Mouse (Mus musculus): ENCODE measurements at regions not wholly inside any gene's neighbourhood (a gene's known extent, or its start where the extent isn't known, plus 50 kb on each side); places are given as distances from the start of the nearest gene placed in this dataset.

DNA sequence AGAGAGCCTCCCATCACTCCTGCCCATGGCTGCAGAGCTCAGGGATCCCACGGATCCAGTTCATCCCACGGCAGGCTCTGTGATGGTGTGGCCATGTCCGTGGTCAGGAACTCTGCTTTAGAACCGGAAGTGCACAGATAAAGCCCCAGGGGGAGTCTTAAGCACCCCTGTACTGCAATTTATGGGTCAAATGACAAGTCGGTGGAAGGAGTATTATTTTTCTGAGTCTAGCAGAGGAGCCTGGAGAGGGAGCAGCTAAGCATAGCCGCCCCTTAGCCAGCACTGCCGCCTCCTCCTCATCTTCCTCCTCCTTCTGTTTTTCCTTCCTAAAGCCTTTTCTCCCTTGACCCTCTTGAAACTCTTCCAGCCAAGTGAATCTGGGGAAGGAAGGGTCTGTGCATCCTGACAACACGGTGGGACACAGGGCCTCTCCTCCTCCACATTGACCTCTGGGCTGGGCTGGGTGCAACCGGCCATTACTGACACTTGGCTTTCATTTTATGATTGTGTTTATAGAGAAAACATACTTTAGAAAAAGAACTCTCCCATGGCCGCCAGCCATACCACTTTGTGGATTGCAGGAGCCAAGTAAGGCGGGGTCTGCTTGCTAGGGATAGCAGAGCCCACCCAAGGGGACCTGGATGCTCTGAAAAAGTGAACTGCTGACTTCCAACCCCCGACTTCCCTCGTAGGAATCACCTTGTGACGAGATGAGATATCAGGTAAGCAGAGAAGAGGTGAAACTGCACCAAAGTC is 494.3 kb downstream of the Ccdc171 start:
- no peak for TF ChIP-seq CTCF (IDR thresholded peaks at IDR 0.05; ENCODE audit: control insufficient read depth, insufficient read depth, insufficient replicate concordance, low read depth, low read length)
- TF ChIP-seq POLR2A (IDR thresholded peaks at IDR 0.05; ENCODE audit: control insufficient read depth, low read depth, low read length): no peak
- Histone ChIP-seq H3K27me3 (ENCODE audit: control insufficient read depth, insufficient read depth, low read length) (no peaks in the 10 kb centered on the region), H3K36me3 (ENCODE audit: control insufficient read depth, insufficient read depth, low read length) (no peaks in the 10 kb centered on the region), H3K4me1 (ENCODE audit: control insufficient read depth, insufficient read depth, low read length) (peaks cover 10% of the 10 kb centered on the region), H3K27ac (ENCODE audit: control insufficient read depth, insufficient read depth, low read depth, low read length) (no peak overlapping the region), H3K4me3 (ENCODE audit: control insufficient read depth, low read depth, low read length) (no peak overlapping the region)

GRCm38 (mm10) chr4:84020692-84021091 is 495.3 kb downstream of the Ccdc171 start:
- Histone ChIP-seq H3K27me3 (ENCODE audit: control insufficient read depth, insufficient read depth, low read length) (no peaks in the 10 kb centered on the region), H3K27ac (ENCODE audit: control insufficient read depth, insufficient read depth, low read depth, low read length) (no peak overlapping the region), H3K36me3 (ENCODE audit: control insufficient read depth, insufficient read depth, low read length) (no peaks in the 10 kb centered on the region), H3K4me3 (ENCODE audit: control insufficient read depth, low read depth, low read length) (no peak overlapping the region), H3K4me1 (ENCODE audit: control insufficient read depth, insufficient read depth, low read length) (peaks cover 10% of the 10 kb centered on the region)
- TF ChIP-seq POLR2A (IDR thresholded peaks at IDR 0.05; ENCODE audit: control insufficient read depth, low read depth, low read length) (no peak), CTCF (IDR thresholded peaks at IDR 0.05; ENCODE audit: control insufficient read depth, insufficient read depth, insufficient replicate concordance, low read depth, low read length) (no peak)

GRCm38 (mm10) chr4:84022323-84022722 is 497.0 kb downstream of the Ccdc171 start:
- TF ChIP-seq CTCF (IDR thresholded peaks at IDR 0.05; ENCODE audit: control insufficient read depth, insufficient read depth, insufficient replicate concordance, low read depth, low read length) (no peak), POLR2A (IDR thresholded peaks at IDR 0.05; ENCODE audit: control insufficient read depth, low read depth, low read length) (no peak)
- H3K4me1 ChIP-seq (ENCODE audit: control insufficient read depth, insufficient read depth, low read length): peaks cover 10% of the 10 kb centered on the region
- peak overlapping the region; percentile 58 for H3K4me3 ChIP-seq (ENCODE audit: control insufficient read depth, low read depth, low read length)
- H3K27ac ChIP-seq (ENCODE audit: control insufficient read depth, insufficient read depth, low read depth, low read length): no peak overlapping the region
- no peaks in the 10 kb centered on the region for H3K27me3 ChIP-seq (ENCODE audit: control insufficient read depth, insufficient read depth, low read length)
- no peaks in the 10 kb centered on the region for H3K36me3 ChIP-seq (ENCODE audit: control insufficient read depth, insufficient read depth, low read length)

GRCm38 (mm10) chr4:84026144-84026543 is 500.8 kb downstream of the Ccdc171 start:
- peaks cover 10% of the 10 kb centered on the region for H3K4me1 ChIP-seq (ENCODE audit: control insufficient read depth, insufficient read depth, low read length)
- no peaks in the 10 kb centered on the region for H3K36me3 ChIP-seq (ENCODE audit: control insufficient read depth, insufficient read depth, low read length)
- H3K4me3 ChIP-seq (ENCODE audit: control insufficient read depth, low read depth, low read length): no peak overlapping the region
- TF ChIP-seq CTCF (IDR thresholded peaks at IDR 0.05; ENCODE audit: control insufficient read depth, insufficient read depth, insufficient replicate concordance, low read depth, low read length) (no peak), POLR2A (IDR thresholded peaks at IDR 0.05; ENCODE audit: control insufficient read depth, low read depth, low read length) (no peak)
- no peaks in the 10 kb centered on the region for H3K27me3 ChIP-seq (ENCODE audit: control insufficient read depth, insufficient read depth, low read length)
- no peak overlapping the region for H3K27ac ChIP-seq (ENCODE audit: control insufficient read depth, insufficient read depth, low read depth, low read length)

DNA sequence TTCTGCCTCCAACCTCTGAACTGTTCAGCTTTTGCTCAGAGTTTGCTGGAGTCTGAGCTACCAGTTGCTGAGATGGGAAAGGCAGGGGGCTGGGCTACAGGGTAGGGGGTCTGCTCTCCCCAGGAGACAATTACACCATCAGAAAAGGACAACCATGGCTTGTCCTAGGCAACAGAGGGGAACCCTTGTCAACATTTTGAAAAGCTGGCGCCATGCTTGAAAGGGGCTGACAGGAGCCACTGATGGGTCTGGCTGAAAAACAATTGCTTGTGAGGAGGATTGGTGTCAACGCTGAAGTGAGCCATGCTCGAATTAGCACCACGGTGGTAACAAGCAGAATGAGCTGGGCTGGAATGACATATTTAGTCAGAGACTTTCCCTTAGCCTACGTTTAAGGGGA is 502.8 kb downstream of the Ccdc171 start:
- no peaks in the 10 kb centered on the region for H3K27me3 ChIP-seq (ENCODE audit: control insufficient read depth, insufficient read depth, low read length)
- H3K27ac ChIP-seq (ENCODE audit: control insufficient read depth, insufficient read depth, low read depth, low read length): no peak overlapping the region
- no peak overlapping the region for H3K4me3 ChIP-seq (ENCODE audit: control insufficient read depth, low read depth, low read length)
- H3K4me1 ChIP-seq (ENCODE audit: control insufficient read depth, insufficient read depth, low read length): peaks cover under 1% of the 10 kb centered on the region
- TF ChIP-seq CTCF (IDR thresholded peaks at IDR 0.05; ENCODE audit: control insufficient read depth, insufficient read depth, insufficient replicate concordance, low read depth, low read length) (no peak), POLR2A (IDR thresholded peaks at IDR 0.05; ENCODE audit: control insufficient read depth, low read depth, low read length) (no peak)
- H3K36me3 ChIP-seq (ENCODE audit: control insufficient read depth, insufficient read depth, low read length): no peaks in the 10 kb centered on the region

GRCm38 (mm10) chr4:84030916-84031315 is 505.6 kb downstream of the Ccdc171 start:
- no peak overlapping the region for H3K27ac ChIP-seq (ENCODE audit: control insufficient read depth, insufficient read depth, low read depth, low read length)
- H3K4me1 ChIP-seq (ENCODE audit: control insufficient read depth, insufficient read depth, low read length): no peaks in the 10 kb centered on the region
- no peaks in the 10 kb centered on the region for H3K36me3 ChIP-seq (ENCODE audit: control insufficient read depth, insufficient read depth, low read length)
- TF ChIP-seq POLR2A (IDR thresholded peaks at IDR 0.05; ENCODE audit: control insufficient read depth, low read depth, low read length) (no peak), CTCF (IDR thresholded peaks at IDR 0.05; ENCODE audit: control insufficient read depth, insufficient read depth, insufficient replicate concordance, low read depth, low read length) (no peak)
- H3K27me3 ChIP-seq (ENCODE audit: control insufficient read depth, insufficient read depth, low read length): no peaks in the 10 kb centered on the region
- no peak overlapping the region for H3K4me3 ChIP-seq (ENCODE audit: control insufficient read depth, low read depth, low read length)

- Histone ChIP-seq H3K27me3 (ENCODE audit: control insufficient read depth, insufficient read depth, low read length) (no peaks in the 10 kb centered on the region), H3K36me3 (ENCODE audit: control insufficient read depth, insufficient read depth, low read length) (no peaks in the 10 kb centered on the region), H3K4me3 (ENCODE audit: control insufficient read depth, low read depth, low read length) (no peak overlapping the region), H3K27ac (ENCODE audit: control insufficient read depth, insufficient read depth, low read depth, low read length) (no peak overlapping the region), H3K4me1 (ENCODE audit: control insufficient read depth, insufficient read depth, low read length) (no peaks in the 10 kb centered on the region)
- TF ChIP-seq CTCF (IDR thresholded peaks at IDR 0.05; ENCODE audit: control insufficient read depth, insufficient read depth, insufficient replicate concordance, low read depth, low read length) (no peak), POLR2A (IDR thresholded peaks at IDR 0.05; ENCODE audit: control insufficient read depth, low read depth, low read length) (no peak)
Measured at GRCm38 (mm10) chr4:84032505-84032904, 507.2 kb downstream of the Ccdc171 start.
